Mouse (Mus musculus) layer of hippocampus, adult 8-10 months (tissue): Measurements from ENCODE around the gene Zfp825. TPM values are rescaled to one million over a fixed set of nuclear protein-coding genes. Genes with fewer than 3 reads are reported as not detected.

Experiments used
- total RNA-seq, 4 experiments: library from RNA; stranded (reverse); gene quantifications; 2 replicates each; pipeline ENCODE4 v1.2.4; 2022

Zfp825 gene
- total RNA-seq, 4 experiments from 2014 or later: 3.9 to 7.5 (median 6.9) TPM

Other genes starting within 250 kb of the Zfp825 start
- 1 to 10 TPM in 1 of 4 experiments, under 1 TPM in 3; 0.67 to 1.4 (median 0.81) TPM for gene Ahrr, start 201.7 kb downstream of the Zfp825 start, total RNA-seq
- 10 to 100 TPM; 64.8 to 75.6 (median 72.1) TPM for gene Pdcd6, start 176.4 kb downstream of the Zfp825 start, total RNA-seq
- gene Sdha, start 143.7 kb downstream of the Zfp825 start, total RNA-seq: 100 to 1,000 TPM; 336 to 349 (median 340) TPM
- gene Ccdc127, start 143.7 kb downstream of the Zfp825 start, total RNA-seq: 100 to 1,000 TPM in 1 of 4 experiments, 10 to 100 TPM in 3; 73.7 to 101 (median 82.6) TPM
- under 1 TPM in 2 of 4 experiments, not detected in 2; 0.41 to 0.43 TPM for gene Lrrc14b, start 130.0 kb downstream of the Zfp825 start, total RNA-seq
- gene Zfp72, start 103.2 kb downstream of the Zfp825 start, total RNA-seq: 1 to 10 TPM; 4.0 to 6.5 (median 5.4) TPM
- gene Ftl1-ps1, start 94.3 kb downstream of the Zfp825 start, total RNA-seq: 100 to 1,000 TPM; 137 to 280 (median 208) TPM
- 10 to 100 TPM; 14.1 to 19.7 (median 17.3) TPM for gene Erap1, start 145.6 kb upstream of the Zfp825 start, total RNA-seq